9 mouse cellular contexts compared by ENCODE assay signal in the genomic region with DNA sequence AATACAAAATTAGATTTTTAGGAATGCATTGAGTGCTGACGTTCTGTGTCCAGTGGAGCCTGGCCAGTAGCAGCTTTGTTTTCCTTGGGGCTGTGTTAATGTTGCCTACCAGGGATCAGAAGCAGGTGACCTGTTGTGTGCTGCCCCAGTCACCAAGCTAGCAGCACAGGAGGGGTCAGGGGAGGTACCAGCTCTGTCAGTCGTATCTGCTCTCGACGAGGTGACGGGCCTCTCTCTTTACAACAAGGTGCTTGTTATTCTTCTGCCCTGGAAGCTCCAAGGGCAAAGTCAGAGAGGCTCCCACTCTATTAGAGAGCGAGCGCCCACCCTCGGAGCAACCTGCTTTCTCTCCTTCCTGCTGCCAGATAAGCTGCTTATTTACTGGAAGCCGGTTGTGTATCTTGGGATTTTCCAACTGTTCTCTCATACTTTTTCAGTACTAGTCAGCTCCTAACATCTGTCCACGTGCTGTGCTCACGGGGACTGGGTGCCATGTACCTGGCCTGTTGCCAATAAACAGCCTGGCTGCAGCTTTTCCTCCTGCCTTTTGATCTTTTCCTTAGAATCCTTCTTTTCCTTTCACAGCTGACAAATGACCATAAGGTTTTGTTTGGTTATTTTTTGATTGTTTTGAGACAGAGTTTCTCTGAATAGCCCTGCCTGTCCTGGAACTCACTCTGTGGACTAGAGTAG. TPM values are rescaled to one million over a fixed set of nuclear protein-coding genes. Genes with fewer than 3 reads are reported as not detected.
DNase-seq lines count a peak whose midpoint lies in the region; ATAC-seq and TF ChIP-seq lines count a peak whose summit lies in the region.
"Had no signal": no experiment of that assay in that cellular context is flagged by ENCODE, and none has a peak within 500 bp of the region (broad histone marks: within the 10 kb centered on the region; RNA-seq: fewer than 3 reads in every experiment).

No protein-coding gene starts in this region.

- no peak for TF ChIP-seq RAD21 in MEL (IDR thresholded peaks at IDR 0.05; ENCODE audit: low read depth, low read length)

- peaks cover 29% of the 10 kb centered on the region for H3K79me2 ChIP-seq in MEL (ENCODE audit: control insufficient read depth, insufficient read depth, low read length, poor library complexity)

- peak overlapping the region; percentile 80 for H3K9ac ChIP-seq in MEL (ENCODE audit: control insufficient read depth, low read depth, low read length, poor library complexity, severe bottlenecking)
- H3K9ac ChIP-seq in heart, embryonic 12.5 days: no peak overlapping the region
- H3K9ac ChIP-seq in stomach, postnatal 0 days (ENCODE audit: low read length): no peak overlapping the region
- no peak overlapping the region for H3K9ac ChIP-seq in lung, postnatal 0 days (replicated peaks; ENCODE audit: low read depth)

- no peaks in the 10 kb centered on the region for H3K9me3 ChIP-seq in MEL (replicated peaks; ENCODE audit: insufficient read depth, low read length)
- no peaks in the 10 kb centered on the region for H3K9me3 ChIP-seq in heart, embryonic 12.5 days (replicated peaks)
- H3K9me3 ChIP-seq in stomach, postnatal 0 days (ENCODE audit: control insufficient read depth, low read length): no peaks in the 10 kb centered on the region
- H3K9me3 ChIP-seq in lung, postnatal 0 days (ENCODE audit: low read length): no peaks in the 10 kb centered on the region

- TF ChIP-seq EP300 in MEL (IDR thresholded peaks at IDR 0.05; ENCODE audit: low read depth in 1 of 2, low read length in 2 of 2): no peak
- TF ChIP-seq EP300 in stomach, postnatal 0 days (optimal IDR thresholded peaks at IDR 0.05): no peak
- no peak for TF ChIP-seq EP300 in lung, postnatal 0 days (IDR thresholded peaks at IDR 0.05)

- H3K27me3 ChIP-seq in MEL (ENCODE audit: control insufficient read depth in 1 of 2, insufficient read depth in 2 of 2, low read length in 2 of 2): no peaks in the 10 kb centered on the region
- H3K27me3 ChIP-seq in heart, embryonic 12.5 days (replicated peaks): no peaks in the 10 kb centered on the region
- no peaks in the 10 kb centered on the region for H3K27me3 ChIP-seq in stomach, postnatal 0 days (ENCODE audit: control insufficient read depth, insufficient read depth, low read length)
- H3K27me3 ChIP-seq in lung, postnatal 0 days (replicated peaks; ENCODE audit: insufficient read depth, low read length): no peaks in the 10 kb centered on the region

- no peak overlapping the region for H3K27ac ChIP-seq in MEL (ENCODE audit: control insufficient read depth, low read depth, low read length)
- peak overlapping the region; percentile 100 for H3K27ac ChIP-seq in heart, embryonic 12.5 days (ENCODE audit: poor library complexity, severe bottlenecking)
- H3K27ac ChIP-seq in stomach, postnatal 0 days (replicated peaks): 0 out of 2 replicates have a peak overlapping the region, but pooled peaks have one; percentile 40
- no peak overlapping the region for H3K27ac ChIP-seq in lung, postnatal 0 days (ENCODE audit: low read length)
- H3K27ac ChIP-seq: macrophage had no signal

- peaks cover 0 to 3% of the 10 kb centered on the region in 2 experiments; a peak in 2 of 4 replicates for H3K4me1 ChIP-seq in MEL (ENCODE audit: control insufficient read depth in 1 of 2, insufficient read depth in 2 of 2, low read length in 2 of 2)
- peaks cover 31% of the 10 kb centered on the region for H3K4me1 ChIP-seq in heart, embryonic 12.5 days (replicated peaks)
- peaks cover 6% of the 10 kb centered on the region; the same call in 1 of the 2 replicates for H3K4me1 ChIP-seq in stomach, postnatal 0 days (replicated peaks; ENCODE audit: control insufficient read depth, insufficient read depth)
- H3K4me1 ChIP-seq in lung, postnatal 0 days (ENCODE audit: insufficient read depth, low read depth, low read length): peaks cover 1% of the 10 kb centered on the region; the same call in 1 of the 2 replicates

- H3K4me2 ChIP-seq in heart, embryonic 12.5 days: peak overlapping the region; percentile 93
- no peak overlapping the region for H3K4me2 ChIP-seq in stomach, postnatal 0 days (replicated peaks; ENCODE audit: low read depth)
- H3K4me2 ChIP-seq in lung, postnatal 0 days (replicated peaks; ENCODE audit: low read depth, low read length): no peak overlapping the region

- TF ChIP-seq POLR2A in MEL (IDR thresholded peaks at IDR 0.05; ENCODE audit: control insufficient read depth in 1 of 2, insufficient read depth in 1 of 2, low read depth in 1 of 2, low read length in 2 of 2, poor library complexity in 1 of 2): no peak

- WGBS in heart, embryonic 12.5 days: 5% methylated on average over 11 of the region's 11 CpGs
- WGBS in stomach, postnatal 0 days: 15% methylated on average over 11 of the region's 11 CpGs
- WGBS in lung, postnatal 0 days: 14% methylated on average over 11 of the region's 11 CpGs

- ATAC-seq in heart, embryonic 12.5 days (ENCODE audit: insufficient number of reproducible peaks, low FRiP score): no peak
- no peak for ATAC-seq in stomach, postnatal 0 days (ENCODE audit: low FRiP score, low TSS enrichment)
- ATAC-seq in lung, postnatal 0 days: no peak

- no peak for TF ChIP-seq CTCF in MEL (IDR thresholded peaks at IDR 0.05 in 2 of 3, conservative IDR thresholded peaks at IDR 0.05 in 1 of 3; ENCODE audit: control insufficient read depth in 1 of 3, insufficient read depth in 1 of 3, low read depth in 2 of 3, low read length in 3 of 3, poor library complexity in 1 of 3, severe bottlenecking in 1 of 3)
- no peak for TF ChIP-seq CTCF in stomach, postnatal 0 days (IDR thresholded peaks at IDR 0.05; ENCODE audit: low read depth)
- no peak for TF ChIP-seq CTCF in lung, postnatal 0 days (IDR thresholded peaks at IDR 0.05)

- DNase-seq in cerebellum, postnatal 14 days: peak; percentile 36 to 43
- DNase-seq in cerebellum, postnatal 36 days: no peak
- DNase-seq in MEL (ENCODE audit: low read depth, low spot score): peak; percentile 35
- DNase-seq in kidney, postnatal 36 days: peak; percentile 76 to 83
- peak; percentile 62 for DNase-seq in stomach, postnatal 0 days (ENCODE audit: low spot score)
- no peak for DNase-seq in ovary, postnatal 14 days (ENCODE audit: low spot score)
- no peak for DNase-seq in lung, postnatal 0 days (ENCODE audit: low spot score)

- H3K36me3 ChIP-seq in MEL (ENCODE audit: control insufficient read depth in 1 of 2, insufficient read depth in 2 of 2, low read length in 2 of 2): 0 out of 4 replicates have a peak, but pooled peaks cover 0 to 3% of the 10 kb centered on the region in 2 experiments
- peaks cover 3% of the 10 kb centered on the region; the same call in 1 of the 2 replicates for H3K36me3 ChIP-seq in heart, embryonic 12.5 days
- peaks cover under 1% of the 10 kb centered on the region; the same call in 1 of the 2 replicates for H3K36me3 ChIP-seq in stomach, postnatal 0 days (ENCODE audit: control insufficient read depth, insufficient read depth, low read length)
- no peaks in the 10 kb centered on the region for H3K36me3 ChIP-seq in lung, postnatal 0 days (ENCODE audit: insufficient read depth, low read length)

- peak overlapping the region; percentile 42 to 82 for H3K4me3 ChIP-seq in MEL (ENCODE audit: control insufficient read depth in 1 of 2, insufficient read depth in 1 of 2, low read depth in 2 of 2, low read length in 2 of 2)
- H3K4me3 ChIP-seq in heart, embryonic 12.5 days: no peak overlapping the region
- no peak overlapping the region for H3K4me3 ChIP-seq in stomach, postnatal 0 days (ENCODE audit: low read depth, low read length)
- no peak overlapping the region for H3K4me3 ChIP-seq in lung, postnatal 0 days (ENCODE audit: low read depth, low read length)

TF ChIP-seq in MEL, 35 proteins besides CTCF, POLR2A, EP300 and RAD21:
- TF ChIP-seq MAZ (IDR thresholded peaks at IDR 0.05; ENCODE audit: low read depth, low read length) (no peak), E2F4 (IDR thresholded peaks at IDR 0.05; ENCODE audit: borderline replicate concordance, low read depth, low read length) (no peak), CHD1 (IDR thresholded peaks at IDR 0.05; ENCODE audit: low read depth, low read length) (no peak), POLR2AphosphoS5 (IDR thresholded peaks at IDR 0.05; ENCODE audit: borderline replicate concordance, low read depth, low read length) (no peak), HCFC1 (IDR thresholded peaks at IDR 0.05; ENCODE audit: low read depth, low read length) (no peak), MXI1 (IDR thresholded peaks at IDR 0.05; ENCODE audit: low read depth, low read length) (peak; percentile 35; the same call in 1 of the 2 replicates)
TF ChIP-seq in MEL: peak in this region for 1.

RNA-seq across cellular contexts. Expression of a gene that starts 2.8 kb away (rescaled TPM):
- total RNA-seq in MEL (2012; rRNA removed): 12.4 and 16.4 TPM in 2 replicates
- 10 to 100 TPM in 1 of 2 experiments, not detected in 1; 23.1 TPM for polyA plus RNA-seq in MEL (2012; ENCODE audit: insufficient read depth in 1 of 2, insufficient read length in 2 of 2, low read depth in 1 of 2, low replicate concordance in 2 of 2, missing spikeins in 1 of 2)
- 6.2 and 7.7 TPM in 2 replicates for polyA plus RNA-seq in heart, embryonic 12.5 days (2016; fragmentation: Nextera tagmentation; extraction: Ambion mirVana)
- polyA plus RNA-seq in stomach, postnatal 0 days (2015; fragmentation: Nextera tagmentation; extraction: Ambion mirVana): 3.3 and 3.9 TPM in 2 replicates
- 6.9 and 7.2 TPM in 2 replicates for polyA plus RNA-seq in lung, postnatal 0 days (2015; fragmentation: Nextera tagmentation; extraction: Ambion mirVana)

Comparison
In these comparisons a context has a peak if more than half of its experiments do, and no peak if none do; other contexts are left out.
1. DNase-seq: peak in cerebellum, postnatal 14 days (2 of 2), MEL (single experiment), kidney, postnatal 36 days (2 of 2) and stomach, postnatal 0 days (single experiment); none in cerebellum, postnatal 36 days (0 of 2), ovary, postnatal 14 days (single experiment) and lung, postnatal 0 days (single experiment).
2. H3K27ac ChIP-seq: peak in heart, embryonic 12.5 days (single experiment) and stomach, postnatal 0 days (single experiment); none in MEL (single experiment) and lung, postnatal 0 days (single experiment).
3. H3K4me3 ChIP-seq: peak in MEL (2 of 2); none in heart, embryonic 12.5 days (single experiment), stomach, postnatal 0 days (single experiment) and lung, postnatal 0 days (single experiment).